Mouse (Mus musculus) adrenal gland, postnatal 25 days (tissue): ENCODE data around the gene Vamp2. TPM values are rescaled to one million over a fixed set of nuclear protein-coding genes. Genes with fewer than 3 reads are reported as not detected.
"Not testable (repeated sequence)": the region's sequence is repeated elsewhere in the genome, so short reads cannot be mapped to it uniquely, and the experiment has no call there.

ENCODE experiments used
- DNase-seq: peaks from one replicate; pipeline ENCODE4 v3.0.0; 2021; ENCODE audit warnings: mixed read lengths
- total RNA-seq: library from RNA; stranded (reverse); gene quantifications from 2 replicates; pipeline ENCODE4 v1.2.3, GENCODE M21; 2021

Vamp2 gene
- total RNA-seq, 1 experiment from 2014 or later: 163 TPM

- DNase-seq: no peak
Measured at GRCm38 (mm10) chr11:69081613-69082012, 6.7 kb upstream of the Vamp2 start.

GRCm38 (mm10) chr11:69085608-69086007 is 2.7 kb upstream of the Vamp2 start:
- DNase-seq: no peak

- no peak for DNase-seq
Measured at GRCm38 (mm10) chr11:69086390-69086789, 1.9 kb upstream of the Vamp2 start.

- DNase-seq: no peak
Measured at GRCm38 (mm10) chr11:69087082-69087481, 1.2 kb upstream of the Vamp2 start.

DNA sequence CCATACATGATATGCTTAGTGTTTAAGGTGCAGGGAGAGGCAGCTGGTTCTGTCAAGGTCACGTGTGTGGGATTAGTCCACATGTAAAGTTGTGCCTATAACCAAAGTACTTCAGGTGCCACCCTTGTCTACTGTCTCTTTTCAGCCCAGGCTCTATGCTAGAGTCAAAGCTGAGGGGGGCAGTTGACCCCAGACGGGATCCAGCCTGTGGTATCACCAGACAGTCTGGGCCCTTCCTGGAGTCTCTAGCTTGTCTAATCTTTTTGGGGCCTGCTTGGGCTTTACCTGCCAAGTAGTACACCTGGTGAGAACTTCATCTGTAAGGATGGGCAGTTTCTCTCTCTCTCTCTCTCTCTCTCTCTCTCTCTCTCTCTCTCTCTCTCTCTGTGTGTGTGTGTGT is 693 bp upstream of the Vamp2 start:
- DNase-seq: no peak

DNA sequence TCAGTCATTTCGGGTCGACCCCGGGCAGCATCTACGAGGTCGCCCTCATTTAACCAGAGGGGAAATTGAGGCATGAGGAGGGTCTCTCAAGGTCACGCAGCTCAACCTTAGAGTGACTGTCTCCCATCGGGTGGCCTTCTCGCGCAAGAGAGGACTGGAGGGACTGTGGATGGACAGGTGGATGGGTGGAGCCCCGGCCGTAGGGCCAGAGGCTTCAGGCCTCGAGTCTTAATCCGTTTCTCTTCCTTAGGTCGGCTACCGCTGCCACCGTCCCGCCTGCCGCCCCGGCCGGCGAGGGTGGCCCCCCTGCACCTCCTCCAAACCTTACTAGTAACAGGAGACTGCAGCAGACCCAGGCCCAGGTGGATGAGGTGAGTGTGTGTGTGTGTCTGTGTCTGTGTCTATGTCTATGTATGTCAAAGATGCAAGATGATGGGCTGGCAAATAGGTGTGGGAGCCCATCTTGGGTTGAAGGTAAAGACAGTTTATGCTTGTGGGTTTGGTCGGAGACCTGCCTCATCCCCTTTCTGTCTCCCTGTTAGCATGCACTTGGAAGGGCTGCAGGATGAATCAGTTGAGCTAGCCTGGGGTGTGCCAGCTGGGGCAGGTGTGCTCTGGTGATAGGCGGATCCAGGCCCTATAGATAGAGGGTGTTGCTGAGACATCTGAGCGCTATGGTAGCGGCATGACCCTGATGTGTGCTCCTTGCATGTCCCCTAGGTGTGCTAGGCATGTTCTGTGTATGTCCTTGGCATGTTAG is 746 bp downstream of the Vamp2 start:
- no peak for DNase-seq

GRCm38 (mm10) chr11:69089616-69090290 is 1.5 kb downstream of the Vamp2 start:
- no peak for DNase-seq

- DNase-seq: no peak
Measured at GRCm38 (mm10) chr11:69090367-69090766, 2.1 kb downstream of the Vamp2 start.

DNA sequence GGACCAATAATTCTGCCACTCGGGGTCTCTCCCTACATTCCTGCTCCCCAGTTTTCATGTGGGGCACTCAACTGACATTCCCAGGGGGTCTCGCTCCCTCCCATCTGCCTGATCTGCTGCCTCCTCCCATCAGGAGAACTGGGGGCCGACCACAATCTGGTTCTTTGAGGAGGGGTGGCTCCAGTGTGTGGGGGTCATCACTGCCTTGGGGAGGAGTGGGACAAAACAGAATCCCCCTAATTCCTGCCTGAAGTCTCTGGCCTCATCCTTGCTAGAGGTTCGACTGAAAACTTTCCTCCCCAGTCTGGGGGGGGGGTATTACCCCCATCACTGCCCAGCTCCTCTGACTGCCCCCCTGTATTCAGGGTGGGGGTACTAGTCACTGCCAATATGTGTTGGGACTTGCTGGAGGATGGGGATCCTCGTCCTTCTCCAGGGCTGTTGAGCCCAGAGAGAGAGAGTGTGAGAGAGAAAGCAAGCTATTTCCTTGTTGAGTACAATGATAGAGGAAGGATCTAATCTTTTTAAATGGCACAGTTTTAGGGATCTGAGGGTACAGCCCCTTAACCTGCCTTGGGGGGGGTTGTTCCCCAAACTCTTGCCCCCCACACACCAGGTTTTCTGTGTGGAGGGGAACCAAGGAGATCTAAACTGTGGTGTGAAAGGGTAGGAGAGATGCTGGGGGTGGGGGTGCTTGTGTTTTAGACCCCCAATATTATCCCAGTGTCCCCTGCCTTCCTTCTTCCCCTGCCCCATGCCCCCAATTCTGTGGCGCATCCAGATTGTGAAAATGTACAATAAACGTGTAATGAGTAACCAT is 3.5 kb downstream of the Vamp2 start:
- DNase-seq: no peak

- peak; percentile 90 for DNase-seq
Measured at GRCm38 (mm10) chr11:69092386-69092751, 4.1 kb downstream of the Vamp2 start.

DNA sequence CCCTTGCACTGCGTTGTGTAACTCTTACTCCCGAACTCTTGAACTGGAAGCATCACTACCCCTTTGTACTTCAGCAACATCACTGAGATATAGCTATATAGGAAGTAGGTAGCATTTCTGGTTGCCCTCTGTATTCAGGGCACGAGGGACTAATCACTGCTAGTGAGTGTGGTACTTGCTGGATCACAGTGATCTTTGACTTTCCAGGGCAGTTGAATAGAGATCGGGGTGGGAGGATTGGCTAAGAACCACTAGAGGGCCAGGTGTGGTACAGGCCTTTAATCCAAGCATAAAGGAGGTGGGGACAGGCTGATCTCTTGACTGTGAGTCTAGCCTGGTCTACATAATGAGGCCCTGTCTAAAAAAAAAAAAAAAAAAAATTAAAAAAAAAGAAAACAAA is 4.6 kb downstream of the Vamp2 start:
- no peak for DNase-seq

DNA sequence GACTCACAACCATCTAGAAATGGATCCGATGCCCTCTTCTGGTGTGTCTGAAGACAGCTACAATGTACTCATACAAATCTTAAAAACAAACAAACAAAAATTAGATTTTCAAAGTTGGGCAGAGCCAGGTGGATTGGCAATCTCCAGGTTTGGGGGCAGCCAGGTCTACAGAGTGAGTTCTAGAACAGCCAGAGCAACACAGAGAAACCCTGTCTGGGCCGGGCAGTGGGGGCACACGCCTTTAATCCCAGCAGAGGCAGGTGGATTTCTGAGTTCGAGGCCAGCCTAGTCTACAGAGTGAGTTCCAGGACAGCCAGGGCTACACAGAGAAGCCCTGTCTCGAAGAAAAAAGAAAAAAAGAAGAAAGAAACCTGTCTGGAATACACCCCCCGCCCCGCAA is 5.6 kb downstream of the Vamp2 start:
- not testable (repeated sequence) for DNase-seq

GRCm38 (mm10) chr11:69094697-69095429 is 6.6 kb downstream of the Vamp2 start, which contains the start of gene Per1:
Per1 (plus strand) TSS chr11:69095217.
- peak; percentile 96 for DNase-seq

- DNase-seq: no peak
Measured at GRCm38 (mm10) chr11:69095511-69096231, 7.4 kb downstream of the Vamp2 start.

DNA sequence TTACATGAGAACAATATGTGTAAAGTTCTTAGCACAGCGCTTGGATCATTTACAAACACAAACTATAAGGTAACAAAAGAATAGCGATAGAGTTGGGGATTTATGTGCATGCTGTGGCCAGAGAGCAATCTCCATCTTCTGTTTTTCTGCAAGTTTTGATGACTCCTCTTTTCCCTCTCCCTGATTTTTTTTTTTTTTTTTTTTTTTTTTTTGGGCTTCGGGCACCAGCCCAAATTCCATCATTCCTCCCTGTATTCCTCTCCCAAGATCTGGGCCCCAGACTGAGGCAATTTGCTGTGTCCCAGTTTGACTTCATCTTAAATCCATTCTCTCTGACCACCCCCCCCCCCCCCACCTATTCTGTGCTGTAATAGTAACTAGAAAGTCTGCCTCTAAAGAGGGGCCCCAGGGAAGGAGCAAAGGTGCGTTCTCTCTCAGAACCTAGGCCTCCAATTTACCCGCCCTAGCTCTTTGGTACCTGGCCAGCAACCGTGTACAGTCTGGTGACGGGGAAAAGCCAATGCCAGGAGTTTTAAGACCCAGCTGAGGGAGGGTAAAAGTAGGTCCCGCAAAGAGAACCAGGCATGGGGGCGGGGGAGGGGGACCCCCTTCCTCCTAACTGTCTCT is 8.2 kb downstream of the Vamp2 start:
- DNase-seq: no peak

DNA sequence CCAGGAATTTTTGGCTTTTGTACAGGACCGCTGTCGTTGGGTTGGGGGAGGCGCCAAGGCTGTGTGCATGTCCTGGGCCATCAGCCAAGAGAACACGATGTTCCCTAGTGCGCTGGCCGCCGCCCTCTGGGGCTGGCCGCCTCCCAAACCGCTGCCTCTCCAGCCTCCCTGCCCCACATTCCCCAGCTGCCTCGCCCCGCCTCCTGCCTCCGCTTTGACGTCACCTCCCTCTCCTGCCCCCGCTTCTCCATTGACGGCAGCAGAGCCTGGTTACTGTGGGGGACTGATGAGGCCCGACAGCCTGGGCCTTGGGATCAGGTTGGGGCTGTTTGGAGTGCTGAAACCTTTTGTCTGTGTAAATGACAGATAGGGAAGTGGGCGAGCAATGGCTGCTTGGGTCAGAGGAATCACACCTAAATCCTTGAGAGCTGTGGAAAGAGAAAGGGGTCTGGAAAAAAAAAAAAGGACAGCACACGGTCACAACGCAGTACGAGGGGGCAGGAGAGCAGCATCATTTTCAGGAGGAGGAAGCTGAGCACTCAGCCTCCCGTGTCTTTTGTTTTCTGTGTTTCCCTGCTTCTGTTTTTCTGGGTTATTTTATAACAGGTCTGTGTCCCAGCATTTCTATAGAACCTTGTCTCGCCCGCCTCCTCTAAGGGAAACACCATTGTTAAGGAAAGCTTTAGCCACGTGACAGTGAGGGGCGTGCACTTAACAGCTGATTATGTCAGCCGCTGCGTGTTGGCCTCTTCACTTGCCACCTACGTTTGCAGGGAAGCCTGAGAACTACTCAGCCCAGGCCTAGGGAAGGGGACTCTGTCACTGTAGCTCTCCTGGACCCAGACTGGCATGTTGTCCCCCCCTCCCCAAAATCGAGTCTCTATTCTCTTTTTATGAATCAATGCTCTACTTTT is 9.0 kb downstream of the Vamp2 start:
- peak; percentile 99 for DNase-seq

DNA sequence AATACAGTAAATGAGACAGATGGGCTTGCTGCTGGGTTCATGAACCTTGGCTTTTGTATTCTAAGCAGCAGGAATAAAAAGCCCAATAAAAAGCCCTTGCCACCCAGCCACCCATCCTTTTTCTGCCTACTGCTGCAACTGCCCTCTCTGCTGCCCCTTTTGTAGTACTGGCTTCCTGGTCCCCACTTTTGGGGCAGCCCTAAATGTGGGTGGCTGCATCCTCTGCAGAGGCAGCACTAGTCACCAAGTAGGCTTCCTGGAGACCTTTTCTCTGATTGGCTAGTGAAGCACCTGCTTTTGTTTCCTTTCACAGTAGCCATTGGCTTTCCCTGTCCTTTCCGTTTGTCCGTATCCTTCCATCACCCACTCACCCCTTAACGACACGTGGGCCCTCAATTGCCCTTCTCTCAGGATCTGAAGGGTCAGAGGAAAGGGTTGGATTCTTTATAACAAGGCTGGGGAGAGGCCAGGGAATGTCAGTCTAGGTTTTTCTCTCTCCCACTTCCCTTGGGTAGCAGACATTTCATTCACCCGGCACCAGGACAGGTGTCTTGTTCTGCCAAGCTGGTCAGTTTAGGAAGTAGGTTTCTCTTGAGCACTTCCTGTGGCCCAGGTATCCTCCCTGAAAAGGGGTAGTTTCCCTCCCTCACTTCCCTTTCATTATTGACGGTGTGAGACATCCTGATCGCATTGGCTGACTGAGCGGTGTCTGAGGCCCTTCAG is 9.9 kb downstream of the Vamp2 start:
- no peak for DNase-seq

- DNase-seq: peak; percentile 98
Measured at GRCm38 (mm10) chr11:69098762-69099091, 10.4 kb downstream of the Vamp2 start.

GRCm38 (mm10) chr11:69099177-69099914 is 11.1 kb downstream of the Vamp2 start:
- DNase-seq: peak; percentile 76
